Mouse (Mus musculus) MEL (cell line): ENCODE data around the gene Ppfibp1.

Experiments used
- MYC ChIP-seq: IDR thresholded peaks from 2 replicates; pipeline ENCODE4 v1.6.1; 2011; ENCODE audit warnings: low read depth, mild to moderate bottlenecking, low read length, improper control_type of control experiment, moderate library complexity
- USF1 ChIP-seq: IDR thresholded peaks from 2 replicates; pipeline ENCODE4 v1.6.1; 2014; ENCODE audit warnings: low read depth, mild to moderate bottlenecking, inconsistent platforms, low read length, improper control_type of control experiment, moderate library complexity

DNA sequence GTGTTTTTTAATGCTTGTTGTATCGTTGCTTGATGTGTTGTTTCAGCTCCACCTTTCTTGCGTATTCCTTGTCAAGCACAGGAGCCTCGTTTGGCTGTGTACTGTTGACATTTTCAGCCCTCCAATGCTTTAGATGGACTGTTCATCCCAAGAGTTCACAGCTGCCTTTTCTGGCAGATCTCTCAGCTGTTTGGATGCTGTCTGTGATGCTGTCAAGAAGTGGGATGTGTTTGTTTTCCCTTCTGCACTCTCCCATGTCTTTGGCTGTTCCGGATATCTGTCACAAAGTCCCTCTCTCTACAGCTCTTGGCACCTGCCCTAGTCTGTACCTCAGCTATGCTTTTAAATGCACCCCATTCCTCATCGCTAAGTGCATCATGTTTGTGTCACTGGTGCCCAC lies 72.7 kb downstream of the Ppfibp1 start:
- no peak for TF ChIP-seq USF1
- TF ChIP-seq MYC, result no peak
